Mouse (Mus musculus) embryo, embryonic 10.5 days (tissue): ENCODE measurements at regions not wholly inside any gene's neighbourhood (a gene's known extent, or its start where the extent isn't known, plus 50 kb on each side); places are given as distances from the start of the nearest gene placed in this dataset.

Source experiments
- DNase-seq: peaks from one replicate; pipeline ENCODE4 v3.0.0-alpha.2; 2015; ENCODE audit warnings: low spot score

- DNase-seq, result no peak
Observed at GRCm38 (mm10) chr1:34739621-34740020, 103.2 kb downstream of the Fam168b start.

DNA sequence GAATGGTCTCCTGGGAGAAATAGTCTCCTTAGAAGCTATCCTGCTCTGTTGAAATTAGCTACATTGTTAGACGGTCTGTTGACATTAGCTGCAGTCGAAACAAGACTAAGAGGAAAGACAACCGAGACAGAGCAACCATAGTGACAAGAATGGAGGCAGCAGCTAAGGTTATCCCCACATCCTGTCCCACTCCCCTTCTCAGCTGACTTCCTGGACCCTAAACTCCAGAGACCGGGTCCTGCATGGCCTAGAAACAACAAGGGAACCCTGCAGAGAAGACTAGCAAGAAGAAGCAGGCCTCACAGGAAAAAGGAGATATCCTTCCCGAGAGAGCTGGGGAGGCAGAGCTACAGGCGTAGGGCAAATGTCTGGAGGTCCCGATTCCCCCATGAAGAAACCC is 102.0 kb downstream of the Fam168b start:
- DNase-seq, result no peak

GRCm38 (mm10) chr1:34742234-34742633 is 100.6 kb downstream of the Fam168b start:
- no peak for DNase-seq

- DNase-seq, result no peak
Observed at GRCm38 (mm10) chr1:34745881-34746280, 97.0 kb downstream of the Fam168b start.

DNA sequence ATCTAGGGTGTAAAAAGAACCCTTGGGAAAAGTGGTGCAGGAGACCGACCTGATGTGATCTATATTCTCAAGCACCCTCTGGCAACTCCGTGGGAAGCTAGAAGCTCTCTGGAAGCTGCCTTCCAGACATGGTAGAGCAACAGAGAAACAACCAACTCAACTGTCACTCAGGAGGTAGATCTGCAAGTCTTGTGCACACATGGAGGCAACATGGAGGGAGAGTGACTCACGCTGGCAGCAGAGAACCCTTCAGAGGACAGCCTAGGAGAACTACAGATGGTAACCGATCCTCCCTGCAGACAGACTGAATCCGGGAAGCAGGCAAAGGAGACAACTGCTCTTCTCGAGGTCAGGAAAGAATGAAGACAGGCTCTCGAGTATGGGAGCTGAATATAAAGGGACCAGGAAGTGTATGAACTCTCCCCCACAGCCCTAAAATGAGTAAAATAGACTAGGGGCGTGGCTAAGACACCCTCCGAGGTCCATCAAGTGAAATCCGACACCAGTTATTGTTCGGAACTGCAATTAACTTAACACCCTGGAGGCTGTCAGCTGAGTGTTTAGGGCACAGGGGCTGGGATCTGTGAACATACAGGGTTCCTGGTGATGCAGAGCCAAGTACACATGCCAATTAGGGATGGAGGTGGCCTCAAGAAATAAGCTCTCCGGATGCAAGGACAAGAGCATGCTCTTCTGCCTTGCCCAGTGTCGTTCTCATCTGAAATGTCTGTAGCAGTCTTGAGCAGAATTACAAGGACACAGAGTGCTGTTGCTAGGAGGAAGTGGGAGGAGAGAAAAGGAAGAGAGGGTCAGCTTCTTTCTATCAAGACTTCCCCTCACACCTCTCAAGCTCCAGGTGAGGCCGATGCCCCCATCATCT is 93.5 kb downstream of the Fam168b start:
- DNase-seq, result peak; percentile 68

DNA sequence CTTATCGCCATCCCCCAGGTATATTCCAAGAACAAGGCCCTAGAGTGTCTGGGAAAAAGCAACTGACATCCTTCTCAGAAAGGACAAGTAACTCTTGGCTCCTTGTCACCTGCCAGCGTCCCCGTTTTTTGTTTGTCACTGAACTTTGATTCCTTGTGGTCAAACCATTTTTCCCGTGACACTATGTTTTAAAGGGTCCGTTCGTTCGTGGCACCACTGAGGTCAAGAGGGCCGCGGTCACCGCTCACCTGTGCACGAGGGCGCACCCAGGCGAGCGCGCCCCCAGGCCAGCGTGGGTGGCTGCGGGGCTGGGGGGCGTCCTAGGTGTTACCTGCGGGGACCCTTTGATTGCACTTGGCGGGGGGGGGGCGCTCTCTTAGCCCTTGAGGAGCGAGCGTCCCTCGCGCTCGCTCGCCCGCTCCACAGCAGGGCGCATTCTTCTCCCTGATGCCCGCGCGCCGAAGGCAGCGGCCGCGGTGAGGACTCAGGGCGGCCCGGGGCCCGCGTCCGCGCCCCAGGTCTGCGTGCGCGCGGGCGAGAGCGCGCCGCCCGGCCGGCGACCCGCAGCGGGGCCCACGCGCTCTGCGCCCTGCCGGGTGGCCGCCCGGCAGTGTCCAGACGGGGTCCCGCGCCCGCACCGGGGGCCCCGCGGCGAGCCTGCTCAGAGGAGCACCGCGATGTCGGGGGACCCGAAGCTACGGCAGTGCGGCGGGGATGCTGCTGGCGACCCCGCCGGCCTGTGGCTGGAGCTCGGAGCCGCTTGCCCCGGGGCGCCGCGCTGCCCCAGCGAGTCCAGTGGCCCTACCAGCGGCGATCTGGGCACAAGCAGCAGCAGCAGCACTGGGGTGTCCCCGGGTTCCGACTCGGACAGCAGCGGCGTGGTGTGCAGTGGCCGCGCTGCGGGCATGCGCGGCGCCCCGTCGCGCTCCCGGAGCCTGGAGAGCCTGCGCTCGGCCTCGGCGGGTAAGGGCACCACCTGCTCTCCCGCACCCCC is 92.5 kb downstream of the Fam168b start:
- DNase-seq, result peak; percentile 44

DNA sequence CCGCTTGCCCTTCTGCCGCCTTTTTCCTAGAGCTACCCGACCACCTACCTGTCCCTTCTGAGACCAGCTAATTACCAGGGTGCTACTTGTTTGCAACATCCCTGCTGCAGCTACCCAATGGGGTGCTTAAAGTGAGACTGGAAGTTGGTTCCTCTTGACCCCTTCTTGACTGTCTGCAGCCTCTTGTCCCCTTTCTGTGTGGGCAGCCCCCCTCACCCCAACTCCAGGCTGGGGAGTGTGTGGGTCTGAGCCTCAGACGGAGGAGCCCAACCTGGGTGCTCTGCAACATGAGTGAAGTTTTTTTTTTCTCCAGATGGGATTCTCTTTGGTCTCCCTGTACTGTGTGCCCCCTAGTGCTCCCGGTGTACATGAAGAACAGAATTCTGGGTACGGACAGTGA is 91.7 kb downstream of the Fam168b start:
- DNase-seq, result peak; percentile 19

DNA sequence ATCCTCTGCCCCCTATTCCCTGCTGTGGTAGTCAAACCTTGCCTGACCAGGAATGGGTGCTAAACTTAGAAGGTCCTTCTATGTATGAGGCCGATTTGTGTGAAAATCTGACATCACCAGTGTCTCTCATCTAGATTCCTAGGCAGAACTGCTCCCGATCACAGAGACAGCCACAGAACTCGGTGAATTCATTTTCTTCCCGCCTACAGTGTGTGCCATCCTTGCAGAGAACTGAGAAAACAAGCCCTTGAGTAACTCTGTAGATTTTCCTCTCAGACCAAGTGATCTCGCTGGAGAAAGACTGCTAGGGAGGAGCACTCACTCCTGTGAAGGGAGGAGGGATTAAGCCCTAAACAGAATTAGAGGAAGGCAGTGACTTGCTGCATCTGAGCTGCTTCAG is 89.3 kb downstream of the Fam168b start:
- DNase-seq, result no peak

DNA sequence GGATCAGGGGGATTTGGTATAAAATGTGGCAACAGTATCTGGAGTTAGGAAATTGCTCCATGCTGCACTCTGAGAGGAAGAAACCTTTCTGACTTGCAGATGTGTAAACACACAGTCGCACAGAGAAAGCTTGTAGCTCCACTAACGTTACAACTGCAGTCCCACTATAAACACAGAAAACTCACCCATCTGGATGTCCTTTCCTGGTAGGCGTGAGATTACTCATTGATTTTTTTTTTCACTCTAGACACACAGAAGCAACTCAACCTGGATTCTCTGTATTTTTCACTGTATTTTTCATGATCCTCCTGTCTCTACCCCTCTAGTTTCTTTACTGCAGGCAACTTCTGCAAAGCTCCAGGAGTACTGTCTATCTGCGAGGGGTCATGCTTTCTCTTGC is 82.3 kb downstream of the Fam168b start:
- no peak for DNase-seq

GRCm38 (mm10) chr1:34761436-34761835 is 81.4 kb downstream of the Fam168b start:
- no peak for DNase-seq

- DNase-seq, result no peak
Observed at GRCm38 (mm10) chr1:34761870-34762269, 81.0 kb downstream of the Fam168b start.
